Mouse (Mus musculus) frontal cortex, postnatal 10 days (tissue): ENCODE results near the gene Zbtb17.

Experiments used
- DNase-seq, 2 experiments: peaks; one replicate each; pipeline ENCODE4 v3.0.0; 2022; ENCODE audit warnings: low spot score in 2 of 2, mixed read lengths in 1 of 2

The Zbtb17 gene

GRCm38 (mm10) chr4:141425484-141426479 lies 18.7 kb upstream of the Zbtb17 start:
- peak; percentile 71 to 78 for DNase-seq

GRCm38 (mm10) chr4:141426796-141427745 lies 17.4 kb upstream of the Zbtb17 start:
- DNase-seq: no peak

GRCm38 (mm10) chr4:141427921-141428320 lies 16.5 kb upstream of the Zbtb17 start:
- no peak for DNase-seq

DNA sequence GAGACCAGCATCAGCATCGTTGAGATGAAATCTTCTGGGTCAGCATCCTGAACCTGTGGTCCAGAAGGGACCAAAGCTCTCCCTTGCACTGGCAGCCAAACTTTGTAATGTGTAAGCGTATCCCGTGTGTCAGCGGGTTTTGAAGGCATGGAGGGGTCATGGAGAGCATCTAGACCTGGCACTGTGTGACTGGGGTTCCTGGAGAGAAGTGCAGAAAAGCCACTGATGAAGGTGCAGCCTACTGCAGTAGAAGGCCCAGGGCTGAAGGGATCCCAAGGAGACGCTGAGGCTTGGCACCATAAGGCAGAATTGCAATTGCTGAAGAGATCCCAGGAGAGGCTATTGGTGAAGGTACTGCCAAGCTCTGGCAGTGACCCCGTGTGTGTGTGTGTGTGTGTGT lies 15.1 kb upstream of the Zbtb17 start:
- no peak for DNase-seq

DNA sequence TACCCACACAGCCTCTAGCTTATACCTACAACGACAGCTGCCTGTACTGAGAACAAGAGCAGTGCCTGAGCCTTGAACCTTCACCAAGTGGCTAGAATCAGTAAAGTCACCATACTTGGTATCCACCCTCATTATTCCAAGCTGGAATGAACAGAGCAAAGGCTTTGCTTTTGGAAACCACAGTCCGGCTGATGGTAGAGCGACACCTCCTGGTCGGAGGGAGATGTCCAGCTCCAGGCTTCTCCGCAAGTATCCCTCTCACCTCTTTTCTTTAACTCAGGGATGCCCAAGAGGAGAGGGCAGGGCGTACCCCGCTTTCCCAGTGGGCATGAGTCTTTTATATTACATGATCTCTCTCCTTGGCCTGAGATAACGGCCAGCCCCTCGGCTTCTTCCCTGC lies 14.6 kb upstream of the Zbtb17 start:
- DNase-seq: no peak

- peak in 1 of 2 experiments; percentile 47 for DNase-seq
These were observed 13.5 kb upstream of the Zbtb17 start for GRCm38 (mm10) chr4:141430997-141431396.

DNA sequence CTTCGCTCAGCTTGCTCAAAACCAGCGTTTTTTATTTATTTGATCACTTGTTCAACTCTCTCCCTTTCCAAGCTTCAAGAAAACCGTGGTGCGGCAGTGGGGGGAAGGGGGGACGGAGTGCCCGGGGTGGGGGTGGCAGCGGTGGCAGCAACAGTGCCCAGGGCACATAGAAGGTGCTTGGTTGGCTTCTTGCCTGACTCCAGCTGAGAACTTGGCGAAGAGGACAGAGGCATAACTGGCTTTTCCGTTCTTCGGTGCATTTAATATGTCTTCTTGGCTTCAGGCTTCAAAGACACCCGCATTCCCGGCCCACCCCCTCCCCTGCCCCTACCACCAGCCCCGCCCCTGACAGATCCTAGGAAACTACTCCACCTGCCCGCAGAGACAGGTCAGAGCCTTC lies 11.8 kb upstream of the Zbtb17 start:
- DNase-seq: no peak

DNA sequence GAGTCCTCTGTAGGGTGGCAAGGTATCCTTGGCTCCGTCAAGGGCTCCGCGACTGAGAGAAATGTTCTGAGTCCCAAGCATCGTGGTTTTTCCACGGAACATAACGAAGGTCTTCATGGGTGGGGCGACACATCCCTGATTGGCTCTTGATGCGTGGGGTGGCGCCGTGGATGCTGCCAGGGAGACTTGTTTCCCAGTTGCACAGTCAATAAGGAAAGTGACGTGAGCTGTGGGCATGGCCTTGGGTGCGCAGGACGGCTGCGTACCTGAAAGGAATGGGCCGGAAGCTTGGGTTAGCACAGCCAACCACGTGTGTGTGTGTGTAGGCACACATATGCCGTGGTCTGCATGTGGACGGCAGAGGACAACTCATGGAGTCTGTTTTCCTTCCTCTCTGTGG lies 11.3 kb upstream of the Zbtb17 start:
- DNase-seq: no peak

GRCm38 (mm10) chr4:141435974-141436373 lies 8.5 kb upstream of the Zbtb17 start, which contains the start of gene Srarp:
Gene Srarp, minus strand, starts transcription at chr4:141436105.
- DNase-seq: no peak

- no peak for DNase-seq
These were observed 5.2 kb upstream of the Zbtb17 start for GRCm38 (mm10) chr4:141439083-141439803.

GRCm38 (mm10) chr4:141440877-141441276 lies 3.6 kb upstream of the Zbtb17 start:
- DNase-seq: no peak

GRCm38 (mm10) chr4:141443641-141444429 lies 619 bp upstream of the Zbtb17 start:
- no peak for DNase-seq

DNA sequence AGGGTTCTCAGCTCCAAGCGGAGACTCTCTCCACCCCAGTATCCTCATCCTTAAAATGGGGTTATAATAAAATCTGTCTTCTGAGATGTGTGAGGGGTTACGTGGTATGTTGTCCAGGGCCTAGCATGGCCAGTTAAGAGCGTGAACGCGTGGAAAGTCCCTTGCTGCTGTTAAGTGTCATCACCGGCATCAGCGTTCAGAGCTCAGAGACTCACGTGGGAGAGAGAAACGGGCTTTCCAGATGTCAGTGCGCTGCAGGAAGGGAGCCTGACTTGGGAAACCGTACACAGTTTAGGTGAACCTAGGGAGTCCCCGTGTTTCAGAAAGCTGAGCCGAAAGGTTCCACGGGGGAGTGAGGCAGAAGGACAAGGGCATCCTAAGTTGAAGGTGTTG lies 870 bp downstream of the Zbtb17 start:
- no peak for DNase-seq

DNA sequence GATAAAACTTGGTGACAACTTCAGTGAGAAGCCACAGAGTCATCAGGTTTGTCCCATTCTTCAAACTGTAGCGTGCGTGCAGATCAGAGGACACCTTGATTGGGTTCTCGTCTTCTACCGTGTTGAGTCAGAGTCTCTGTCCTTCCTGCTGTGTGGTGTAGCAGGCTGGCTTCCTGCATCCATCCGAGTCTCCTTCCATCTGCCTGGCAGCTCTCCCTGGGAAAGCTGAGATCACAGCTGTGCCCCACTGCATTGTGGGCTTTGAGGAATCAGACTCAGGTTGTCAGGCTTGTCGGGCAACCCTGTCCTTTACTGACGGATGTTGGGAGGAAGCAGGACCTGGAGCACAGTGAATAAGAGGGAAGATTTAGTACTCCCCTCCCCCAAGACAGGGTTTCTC lies 1.8 kb downstream of the Zbtb17 start:
- DNase-seq: no peak

DNA sequence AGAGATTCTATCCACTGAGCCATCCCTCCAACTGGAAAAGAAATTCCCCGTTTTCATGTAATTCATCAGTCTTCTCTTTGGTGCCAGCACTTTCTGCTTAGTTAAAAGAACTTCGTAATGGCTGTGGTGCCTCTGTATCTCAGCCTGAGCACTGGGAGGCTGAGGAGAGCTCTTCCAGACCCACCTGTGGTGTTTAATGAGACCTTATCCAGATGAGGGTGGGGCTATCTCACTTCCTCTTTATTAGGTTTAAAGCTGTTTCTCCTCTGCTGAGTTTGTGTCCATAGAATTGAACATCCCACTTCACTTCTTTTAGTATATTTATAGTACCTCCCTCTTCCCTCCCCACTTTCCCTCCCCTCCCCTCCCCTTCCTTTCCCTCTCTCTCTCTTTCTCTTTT lies 6.8 kb downstream of the Zbtb17 start:
- no peak for DNase-seq

DNA sequence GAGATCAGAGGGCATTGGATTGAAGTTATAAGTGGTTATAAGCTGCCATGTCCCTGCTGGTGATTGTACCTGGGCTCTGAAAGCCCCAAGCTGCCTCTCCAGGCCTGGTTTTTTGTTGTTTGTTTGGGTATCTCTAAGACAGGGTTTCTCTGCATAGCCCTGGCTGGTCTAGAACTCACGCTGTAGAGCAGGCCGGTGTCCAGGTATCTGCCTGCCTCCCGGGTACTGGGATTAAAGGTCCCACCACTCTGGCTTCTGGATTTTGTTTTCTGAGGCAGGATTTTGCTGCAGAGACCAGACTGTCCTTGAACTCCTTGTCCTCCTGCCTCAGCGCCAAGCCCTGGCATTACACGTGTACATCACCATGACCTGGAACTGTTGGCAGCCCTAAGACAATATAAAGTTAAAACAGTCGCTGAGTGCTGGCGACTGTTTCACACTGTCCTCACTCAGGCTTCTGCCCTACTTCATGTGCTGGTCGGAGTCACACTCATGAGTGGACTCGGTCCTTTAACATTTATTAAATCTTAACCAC lies 7.5 kb downstream of the Zbtb17 start:
- DNase-seq: no peak

DNA sequence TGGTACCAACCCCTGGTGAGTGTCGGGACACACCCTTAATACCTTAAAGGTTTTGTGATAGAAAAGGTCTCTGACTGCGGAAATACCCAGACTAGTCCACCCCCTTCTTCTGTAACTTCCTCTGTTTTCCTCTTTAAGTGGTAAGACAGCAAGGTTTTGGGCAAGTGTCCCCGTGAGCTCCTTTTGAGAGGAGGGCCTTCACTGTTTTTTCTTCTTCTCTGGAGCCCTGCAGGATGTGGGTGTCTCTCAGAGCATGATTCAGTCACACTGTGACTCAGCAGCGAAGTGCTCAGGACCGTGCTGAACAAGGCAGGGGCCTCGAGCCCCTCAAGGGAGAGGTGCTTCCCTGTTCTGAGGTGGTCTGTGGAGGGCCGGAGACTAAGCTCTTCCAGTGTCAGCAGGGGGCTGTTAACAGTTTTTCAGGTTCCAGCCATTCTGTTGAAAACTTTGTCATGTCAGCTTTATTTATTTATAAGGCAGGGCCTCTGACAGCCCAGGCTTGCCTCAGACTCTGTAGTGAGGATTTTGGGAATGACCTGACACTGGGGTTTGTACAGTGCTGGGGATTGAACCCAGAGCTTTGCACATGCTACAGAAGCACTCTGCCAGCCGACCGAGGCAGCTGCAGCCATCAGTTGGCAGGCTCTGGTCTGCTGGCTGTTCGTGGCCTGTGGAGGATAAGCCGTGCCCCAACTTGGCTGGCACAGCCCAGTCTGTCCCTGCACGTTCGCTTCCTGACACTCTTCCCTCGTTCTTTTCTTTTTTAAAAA lies 10.3 kb downstream of the Zbtb17 start:
- no peak for DNase-seq

DNA sequence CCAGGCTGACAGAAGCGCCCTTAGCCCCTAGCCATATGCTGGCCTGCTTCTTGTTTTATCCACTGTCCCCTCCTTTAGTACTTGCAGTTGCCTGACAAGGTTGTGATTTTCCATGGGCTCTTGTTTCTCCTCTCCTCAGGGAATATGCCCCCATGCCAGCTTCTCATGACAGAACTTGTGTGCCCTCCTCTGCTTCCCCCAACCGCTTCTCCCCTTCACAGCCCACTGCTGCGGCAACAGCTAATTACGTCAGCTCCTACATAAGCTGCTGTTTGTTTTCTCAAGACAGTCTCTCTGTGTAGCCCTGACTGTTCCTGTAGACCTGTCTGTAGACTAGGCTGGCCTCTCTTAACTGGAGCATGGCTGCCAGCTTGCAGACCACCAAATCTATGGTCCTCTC lies 11.1 kb downstream of the Zbtb17 start:
- no peak for DNase-seq

GRCm38 (mm10) chr4:141456193-141456938 lies 11.9 kb downstream of the Zbtb17 start:
- DNase-seq: no peak
